Mouse (Mus musculus) forebrain, postnatal 0 days (tissue): Measurements from ENCODE around the gene Fam151a. TPM values are rescaled to one million over a fixed set of nuclear protein-coding genes. Genes with fewer than 3 reads are reported as not detected.
A peak's percentile ranks its signal among the peaks of the same experiment; 100 is the strongest.
"Not testable (repeated sequence)": the region's sequence is repeated elsewhere in the genome, so short reads cannot be mapped to it uniquely, and the experiment has no call there.

Experiments
- ATAC-seq: fragments of 200-750 bp; cut with Nextera tagmentation; 2 replicates; pipeline ENCODE4 v1.8.0; 2017; ENCODE audit warnings: mild to moderate bottlenecking, moderate library complexity
- DNase-seq: peaks from one replicate; pipeline ENCODE4 v3.0.0-alpha.2; 2015
- H3K27ac ChIP-seq: fragments of 300-500 bp; sonication (generic); 2 replicates; pipeline ENCODE4 v1.5.1; 2014; ENCODE audit warnings: low read depth, mild to moderate bottlenecking, antibody characterized with exemption, low read length, moderate library complexity, mixed read lengths
- H3K27me3 ChIP-seq: fragments of 300-500 bp; sonication (generic); 2 replicates; pipeline ENCODE4 v1.6.1; 2014; ENCODE audit warnings: mild to moderate bottlenecking, low read length, mixed read lengths; ENCODE audit not compliant: insufficient read depth
- H3K36me3 ChIP-seq: fragments of 300-500 bp; sonication (generic); 2 replicates; pipeline ENCODE4 v1.6.1; 2014; ENCODE audit warnings: mild to moderate bottlenecking, moderate library complexity; ENCODE audit not compliant: insufficient read depth
- H3K4me1 ChIP-seq: fragments of 300-500 bp; sonication (generic); 2 replicates; pipeline ENCODE4 v1.6.1; 2014; ENCODE audit warnings: antibody characterized with exemption; ENCODE audit not compliant: insufficient read depth
- H3K4me2 ChIP-seq: fragments of 300-500 bp; sonication (generic); 2 replicates; pipeline ENCODE4 v1.6.1; 2014; ENCODE audit warnings: low read depth, mild to moderate bottlenecking, moderate library complexity
- H3K4me3 ChIP-seq: fragments of 300-500 bp; sonication (generic); 2 replicates; pipeline ENCODE4 v1.5.1; 2014; ENCODE audit warnings: low read depth, low read length, mixed read lengths
- H3K9ac ChIP-seq: fragments of 300-500 bp; sonication (generic); 2 replicates; pipeline ENCODE4 v1.6.1; 2014; ENCODE audit warnings: mild to moderate bottlenecking
- H3K9me3 ChIP-seq: fragments of 300-500 bp; sonication (generic); 2 replicates; pipeline ENCODE4 v1.6.1; 2016; ENCODE audit warnings: low read length
- CTCF ChIP-seq: sonication (generic); IDR thresholded peaks from 2 replicates; pipeline ENCODE4 v1.5.1; 2016; ENCODE audit warnings: antibody characterized with exemption, control low read depth, low read depth
- WGBS: fragments of 180-500 bp; shearing (Covaris S2); extraction: QIAGEN DNeasy Blood & Tissue Kit; methylation state at CpG from one replicate; pipeline ENCODE4 v1.1.7; 2014; 5-methylcytosine and 5-hydroxymethylcytosine counted together
- polyA plus RNA-seq: library from polyadenylated mRNA; unstranded; fragments of >200 nt; fragmentation: Nextera tagmentation; extraction: Ambion mirVana; gene quantifications from 2 replicates; pipeline ENCODE4 v1.2.1, GENCODE M21; 2015
- total RNA-seq: library from RNA; depleted of rRNA; stranded (reverse); fragments of >200 nt; gene quantifications from 2 replicates; pipeline ENCODE4 v1.2.3, GENCODE M21; 2014

Fam151a gene
- total and polyA plus RNA-seq, 2 experiments from 2014 or later, result not detected

GRCm38 (mm10) chr4:106772558-106772957 lies 38.9 kb downstream of the Fam151a start:
- 97% methylated on average over 1 of the region's 1 CpGs for WGBS
- ATAC-seq (no peak), DNase-seq (no peak)
- no peak overlapping the region for H3K27ac ChIP-seq
- no peaks in the 10 kb centered on the region for H3K36me3 ChIP-seq
- no peak overlapping the region for H3K4me3 ChIP-seq
- peaks cover 12% of the 10 kb centered on the region for H3K4me1 ChIP-seq
- no peaks in the 10 kb centered on the region for H3K27me3 ChIP-seq
- H3K4me2 ChIP-seq, result no peak overlapping the region
- no peak overlapping the region for H3K9ac ChIP-seq
- no peak for TF ChIP-seq CTCF
- no peaks in the 10 kb centered on the region for H3K9me3 ChIP-seq

- DNase-seq, H3K4me2 ChIP-seq, H3K9me3 ChIP-seq, H3K27ac ChIP-seq, H3K27me3 ChIP-seq, H3K4me3 ChIP-seq, ATAC-seq, H3K9ac ChIP-seq, H3K36me3 ChIP-seq: not testable (repeated sequence)
- peaks cover 23% of the 10 kb centered on the region for H3K4me1 ChIP-seq
- 95% methylated on average over 6 of the region's 6 CpGs for WGBS
Observed at GRCm38 (mm10) chr4:106775767-106776166, 42.1 kb downstream of the Fam151a start.

- H3K4me1 ChIP-seq, result peaks cover 23% of the 10 kb centered on the region
- H3K4me3 ChIP-seq, result no peak overlapping the region
- ATAC-seq, result peak; percentile 77
- H3K4me2 ChIP-seq, result no peak overlapping the region
- no peak for TF ChIP-seq CTCF
- 17% methylated on average over 3 of the region's 3 CpGs for WGBS
- no peaks in the 10 kb centered on the region for H3K36me3 ChIP-seq
- no peaks in the 10 kb centered on the region for H3K27me3 ChIP-seq
- peak; percentile 92 for DNase-seq
- no peaks in the 10 kb centered on the region for H3K9me3 ChIP-seq
- no peak overlapping the region for H3K9ac ChIP-seq
- peak overlapping the region; percentile 79 for H3K27ac ChIP-seq
Observed at GRCm38 (mm10) chr4:106776998-106777397, 43.3 kb downstream of the Fam151a start.

GRCm38 (mm10) chr4:106778116-106778788 lies 44.6 kb downstream of the Fam151a start:
- H3K27ac ChIP-seq, result peak overlapping the region; percentile 79
- no peak overlapping the region for H3K4me3 ChIP-seq
- 35% methylated on average over 5 of the region's 5 CpGs for WGBS
- no peak overlapping the region for H3K9ac ChIP-seq
- no peak overlapping the region for H3K4me2 ChIP-seq
- peak; percentile 86 for DNase-seq
- H3K9me3 ChIP-seq, result no peaks in the 10 kb centered on the region
- peaks cover 23% of the 10 kb centered on the region for H3K4me1 ChIP-seq
- H3K36me3 ChIP-seq, result no peaks in the 10 kb centered on the region
- H3K27me3 ChIP-seq, result no peaks in the 10 kb centered on the region
- ATAC-seq, result peak; percentile 88
- TF ChIP-seq CTCF, result no peak; the same call in 1 of the 2 replicates

GRCm38 (mm10) chr4:106780045-106780444 lies 46.4 kb downstream of the Fam151a start:
- H3K27me3 ChIP-seq, result no peaks in the 10 kb centered on the region
- no peak for TF ChIP-seq CTCF
- H3K4me3 ChIP-seq, result no peak overlapping the region
- ATAC-seq, result peak; percentile 53
- no peaks in the 10 kb centered on the region for H3K9me3 ChIP-seq
- peaks cover 23% of the 10 kb centered on the region for H3K4me1 ChIP-seq
- no peak overlapping the region for H3K9ac ChIP-seq
- no peak overlapping the region; the same call in 1 of the 2 replicates for H3K27ac ChIP-seq
- H3K4me2 ChIP-seq, result no peak overlapping the region
- WGBS, result 6% methylated on average over 3 of the region's 3 CpGs
- no peaks in the 10 kb centered on the region for H3K36me3 ChIP-seq
- peak; percentile 53 for DNase-seq

GRCm38 (mm10) chr4:106783137-106783536 lies 49.4 kb downstream of the Fam151a start:
- H3K4me3 ChIP-seq, result no peak overlapping the region
- 62% methylated on average over 10 of the region's 10 CpGs for WGBS
- H3K36me3 ChIP-seq, result no peaks in the 10 kb centered on the region
- no peak overlapping the region for H3K4me2 ChIP-seq
- no peak for TF ChIP-seq CTCF
- no peak for DNase-seq
- no peak overlapping the region for H3K27ac ChIP-seq
- H3K9me3 ChIP-seq, result no peaks in the 10 kb centered on the region
- no peaks in the 10 kb centered on the region for H3K27me3 ChIP-seq
- H3K4me1 ChIP-seq, result peaks cover 16% of the 10 kb centered on the region; the same call in 1 of the 2 replicates
- ATAC-seq, result no peak
- no peak overlapping the region for H3K9ac ChIP-seq

GRCm38 (mm10) chr4:106784806-106785205 lies 51.1 kb downstream of the Fam151a start:
- no peak for TF ChIP-seq CTCF
- H3K9me3 ChIP-seq, result no peaks in the 10 kb centered on the region
- peaks cover 8% of the 10 kb centered on the region; the same call in 1 of the 2 replicates for H3K4me1 ChIP-seq
- H3K27me3 ChIP-seq, result no peaks in the 10 kb centered on the region
- no peak overlapping the region for H3K4me2 ChIP-seq
- no peak overlapping the region for H3K4me3 ChIP-seq
- no peak for DNase-seq
- no peak overlapping the region for H3K27ac ChIP-seq
- no peak overlapping the region for H3K9ac ChIP-seq
- no peak for ATAC-seq
- H3K36me3 ChIP-seq, result no peaks in the 10 kb centered on the region
- 91% methylated on average over 7 of the region's 7 CpGs for WGBS
